Mouse (Mus musculus) myocyte (in vitro differentiated cells): Measurements from ENCODE around the gene B4galt2.

Experiments
- POLR2A ChIP-seq: IDR thresholded peaks from one replicate; pipeline ENCODE4 v1.6.1; 2011; ENCODE audit warnings: low read depth, mild to moderate bottlenecking, control low read depth, moderate library complexity; ENCODE audit not compliant: insufficient read length
- SRF ChIP-seq: IDR thresholded peaks from one replicate; pipeline ENCODE4 v1.6.1; 2011; ENCODE audit warnings: low read depth; ENCODE audit not compliant: control insufficient read depth, insufficient read length
- USF1 ChIP-seq: IDR thresholded peaks from one replicate; pipeline ENCODE4 v1.6.1; 2011; ENCODE audit warnings: low read depth, mild to moderate bottlenecking, control low read depth, moderate library complexity

DNA sequence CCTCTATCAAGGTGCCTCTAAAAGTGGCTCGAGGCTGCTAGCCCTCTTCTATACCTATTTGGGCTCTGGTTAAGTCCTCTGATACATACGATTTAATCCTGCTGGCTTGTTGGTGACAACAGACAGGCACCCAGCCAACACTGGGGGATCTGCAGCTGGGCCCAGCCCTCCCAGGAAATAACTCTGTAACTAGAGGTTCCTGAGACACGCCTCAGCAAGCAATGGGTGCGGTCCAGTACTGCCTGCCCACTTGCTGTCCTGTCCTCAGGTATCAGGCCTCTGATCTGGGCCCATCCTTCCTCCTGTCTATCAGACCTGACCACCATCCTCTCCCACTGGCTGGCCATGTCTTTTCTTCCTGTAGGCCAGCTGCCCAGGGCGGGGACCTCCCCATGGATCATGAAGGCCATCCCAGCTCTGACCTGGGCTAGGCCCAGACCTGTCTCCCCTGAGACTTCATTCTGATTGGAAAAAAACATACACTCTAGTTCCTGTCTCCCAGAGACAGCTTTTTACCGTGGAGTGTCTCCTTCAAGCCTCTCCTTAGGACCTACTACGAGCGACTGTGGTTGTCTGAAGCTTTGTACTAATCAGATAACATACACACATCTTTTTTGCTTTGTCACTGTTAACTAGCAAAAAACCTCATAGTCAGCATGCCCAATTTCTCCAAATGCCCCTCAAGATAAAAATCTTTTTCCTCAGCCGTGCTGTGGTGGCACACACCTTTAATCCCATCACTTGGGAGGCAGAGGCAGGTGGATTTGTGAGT, 51.2 kb downstream of the B4galt2 start:
- TF ChIP-seq SRF (no peak), POLR2A (no peak), USF1 (no peak)
